Mouse (Mus musculus) midbrain, embryonic 15.5 days (tissue): ENCODE measurements around the gene Kcnmb4. TPM values are rescaled to one million over a fixed set of nuclear protein-coding genes. Genes with fewer than 3 reads are reported as not detected.
A peak's percentile ranks its signal among the peaks of the same experiment; 100 is the strongest.

Experiments
- ATAC-seq: fragments of 200-750 bp; cut with Nextera tagmentation; replicated peaks from 2 replicates; pipeline ENCODE4 v1.8.0; 2017; ENCODE audit warnings: moderate TSS enrichment
- H3K27ac ChIP-seq: fragments of 300-500 bp; sonication (generic); 2 replicates; pipeline ENCODE4 v1.5.1; 2015; ENCODE audit warnings: mild to moderate bottlenecking, inconsistent platforms
- H3K27me3 ChIP-seq: fragments of 300-500 bp; sonication (generic); replicated peaks from 2 replicates; pipeline ENCODE4 v1.6.1; 2015; ENCODE audit warnings: inconsistent platforms
- H3K36me3 ChIP-seq: fragments of 300-500 bp; sonication (generic); replicated peaks from 2 replicates; pipeline ENCODE4 v1.6.1; 2015; ENCODE audit warnings: inconsistent platforms
- H3K4me1 ChIP-seq: fragments of 300-500 bp; sonication (generic); 2 replicates; pipeline ENCODE4 v1.6.1; 2015; ENCODE audit warnings: inconsistent platforms
- H3K4me2 ChIP-seq: fragments of 300-500 bp; sonication (generic); 2 replicates; pipeline ENCODE4 v1.6.1; 2015; ENCODE audit warnings: inconsistent platforms, mild to moderate bottlenecking, moderate library complexity
- H3K4me3 ChIP-seq: fragments of 300-500 bp; sonication (generic); 2 replicates; pipeline ENCODE4 v1.5.1; 2015; ENCODE audit warnings: mild to moderate bottlenecking, inconsistent platforms
- H3K9ac ChIP-seq: fragments of 300-500 bp; sonication (generic); 2 replicates; pipeline ENCODE4 v1.6.1; 2015; ENCODE audit warnings: mild to moderate bottlenecking, inconsistent platforms
- H3K9me3 ChIP-seq: fragments of 300-500 bp; sonication (generic); 2 replicates; pipeline ENCODE4 v1.6.1; 2016; ENCODE audit warnings: inconsistent platforms
- WGBS: fragments of 180-500 bp; shearing (Covaris S2); methylation state at CpG from one replicate; pipeline ENCODE4 v1.1.7; 2015; ENCODE audit warnings: mixed read lengths; 5-methylcytosine and 5-hydroxymethylcytosine counted together
- polyA plus RNA-seq: library from polyadenylated mRNA; unstranded; fragments of >200 nt; fragmentation: Nextera tagmentation; extraction: Ambion mirVana; gene quantifications from 2 replicates; pipeline ENCODE4 v1.2.1, GENCODE M21; 2015

Gene Kcnmb4
- 17.1 and 20.3 TPM in 2 replicates for polyA plus RNA-seq

DNA sequence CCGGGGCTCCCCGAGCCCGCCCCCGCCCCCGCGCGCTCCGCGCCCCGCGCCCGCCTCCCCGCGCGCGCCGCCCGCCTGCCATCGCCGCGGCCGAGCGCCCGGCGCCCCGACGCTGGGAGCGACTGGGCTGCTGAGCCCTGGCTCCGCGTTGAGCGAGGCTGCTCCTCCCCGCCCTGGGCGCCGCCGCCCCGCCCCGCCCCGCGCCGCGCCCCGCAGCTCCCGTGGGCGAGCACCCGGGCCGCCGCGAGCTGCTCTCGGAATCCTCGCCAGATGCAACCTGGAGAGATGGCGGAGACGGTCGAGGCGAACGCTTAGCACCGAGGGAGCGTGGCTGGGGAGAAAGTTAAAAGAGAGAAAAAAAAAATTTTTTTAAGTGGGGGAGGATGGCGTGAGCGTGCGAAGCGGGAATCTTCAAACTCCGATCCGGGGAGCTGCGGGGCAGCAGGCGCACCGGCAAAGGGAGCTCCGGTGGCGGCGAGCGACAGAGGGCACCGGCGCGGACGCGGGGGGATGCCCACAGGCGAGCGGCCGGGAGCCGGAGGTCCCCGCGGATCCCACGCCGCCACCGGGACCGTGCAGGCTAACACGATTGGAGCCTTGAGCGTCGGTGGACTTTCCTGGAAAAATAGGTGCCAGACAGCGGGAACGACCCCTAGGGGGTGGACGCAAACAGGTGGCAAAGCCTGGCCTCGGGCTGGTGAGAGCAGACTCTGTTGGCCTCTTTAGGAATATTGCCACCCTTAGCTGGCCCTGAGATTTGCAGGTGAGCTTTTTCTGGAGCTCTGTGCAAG, at the start of gene Kcnmb4:
Gene Kcnmb4 (minus strand): TSS at position 120 of the 791 bp plus-strand sequence.
- peak; percentile 90 for ATAC-seq
- no peaks in the 10 kb centered on the region for H3K36me3 ChIP-seq
- peak within 1 kb of the TSS; percentile 83 for H3K4me3 ChIP-seq

DNA sequence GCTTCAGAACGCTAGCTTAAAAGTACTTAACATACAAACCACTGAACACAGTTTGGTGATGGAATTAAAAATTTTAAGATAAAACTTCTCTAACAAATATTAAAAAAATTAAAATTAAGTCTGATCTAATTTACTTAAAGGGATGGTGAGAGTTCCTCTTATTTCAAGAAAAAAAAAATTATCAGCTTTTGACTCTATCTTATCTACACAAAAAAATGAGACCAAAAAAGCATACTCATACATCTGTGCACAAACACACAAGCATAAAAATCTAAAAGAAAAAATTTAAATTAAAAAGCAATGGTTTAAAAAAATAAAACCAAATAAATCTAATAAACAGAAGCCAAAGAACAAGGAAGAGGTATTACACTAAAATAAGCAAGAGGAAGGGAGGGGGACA, 45.9 kb upstream of the Kcnmb4 start:
- Histone ChIP-seq H3K36me3 (no peaks in the 10 kb centered on the region), H3K9ac (no peak overlapping the region), H3K4me2 (no peak overlapping the region), H3K4me1 (peaks cover 2% of the 10 kb centered on the region; the same call in 1 of the 2 replicates), H3K9me3 (no peaks in the 10 kb centered on the region), H3K4me3 (no peak overlapping the region), H3K27ac (no peak overlapping the region), H3K27me3 (no peaks in the 10 kb centered on the region)
- no peak for ATAC-seq
- 95% methylated on average over 1 of the region's 1 CpGs for WGBS

More for the DNA sequence above, at the start of gene Kcnmb4:
- H3K9me3 ChIP-seq, result no peaks in the 10 kb centered on the region
- under 1% methylated on average over 67 of the region's 92 CpGs for WGBS
- H3K4me1 ChIP-seq, result peaks cover 36% of the 10 kb centered on the region
- H3K9ac ChIP-seq, result peak within 1 kb of the TSS; percentile 70
- peak within 1 kb of the TSS; percentile 87 for H3K27ac ChIP-seq
- H3K4me2 ChIP-seq, result peak within 1 kb of the TSS; percentile 87
- no peaks in the 10 kb centered on the region for H3K27me3 ChIP-seq

DNA sequence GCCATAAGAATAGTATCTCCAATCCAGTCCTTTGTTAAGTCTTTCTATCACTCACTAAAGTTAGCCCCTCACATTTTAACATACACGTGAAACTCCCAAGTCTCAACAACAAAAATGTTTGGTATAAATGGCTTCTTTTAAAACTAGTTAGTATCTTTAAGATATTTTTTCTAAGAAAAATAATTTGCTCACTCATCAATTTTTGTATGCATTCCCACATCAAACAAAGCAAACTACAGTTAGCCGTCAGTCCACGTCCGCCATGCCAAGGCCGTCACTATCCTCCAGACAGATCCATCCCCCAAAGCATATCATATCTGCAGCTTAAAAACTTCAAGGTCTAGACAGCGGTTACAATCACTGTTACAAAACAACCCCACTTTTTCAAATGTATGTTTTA, 41.9 kb upstream of the Kcnmb4 start:
- Histone ChIP-seq H3K4me3 (no peak overlapping the region), H3K27ac (no peak overlapping the region), H3K4me2 (no peak overlapping the region), H3K4me1 (peaks cover 2% of the 10 kb centered on the region; the same call in 1 of the 2 replicates), H3K9me3 (no peaks in the 10 kb centered on the region), H3K27me3 (no peaks in the 10 kb centered on the region), H3K36me3 (no peaks in the 10 kb centered on the region), H3K9ac (no peak overlapping the region)
- ATAC-seq, result no peak
- WGBS, result 85% methylated on average over 6 of the region's 6 CpGs

DNA sequence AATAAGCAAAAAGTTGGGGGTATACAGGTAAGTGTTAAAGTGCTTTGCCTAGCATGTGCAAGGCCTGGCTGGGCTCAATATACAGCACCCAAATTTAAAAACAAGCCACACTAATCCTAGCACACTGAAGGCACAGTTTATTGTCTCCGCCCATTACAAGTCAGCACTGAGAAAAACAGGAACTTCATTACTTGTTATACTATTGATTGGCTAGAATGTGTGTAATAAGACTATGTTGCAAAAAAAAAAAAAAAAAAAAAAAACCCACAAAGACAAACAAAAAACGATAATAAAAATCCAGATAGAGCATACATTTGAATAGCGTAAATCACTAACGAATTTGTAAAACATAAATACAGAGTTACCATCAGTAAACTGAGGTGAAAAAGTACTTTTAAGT, 41.5 kb upstream of the Kcnmb4 start:
- Histone ChIP-seq H3K9me3 (no peaks in the 10 kb centered on the region), H3K27me3 (no peaks in the 10 kb centered on the region), H3K9ac (no peak overlapping the region), H3K36me3 (no peaks in the 10 kb centered on the region), H3K4me3 (no peak overlapping the region), H3K4me2 (no peak overlapping the region), H3K4me1 (peaks cover 2% of the 10 kb centered on the region; the same call in 1 of the 2 replicates), H3K27ac (no peak overlapping the region)
- ATAC-seq, result no peak
- 95% methylated on average over 4 of the region's 4 CpGs for WGBS

DNA sequence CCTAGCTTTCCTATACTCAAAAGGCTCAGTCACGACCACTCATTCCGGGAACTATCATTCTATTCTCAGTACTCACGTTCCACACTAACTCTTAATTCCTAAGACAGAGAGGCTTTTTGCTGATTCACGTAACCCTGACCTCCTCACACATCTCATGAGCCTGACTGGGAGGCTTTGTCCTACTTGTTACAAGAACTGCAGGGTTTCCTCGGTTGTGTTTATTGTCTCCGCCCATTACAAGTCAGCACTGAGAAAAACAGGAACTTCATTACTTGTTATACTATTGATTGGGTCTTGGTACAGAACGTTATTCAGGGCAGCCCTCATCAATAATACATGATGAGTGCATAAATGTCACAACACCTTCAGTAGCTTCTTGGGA, 39.6 kb upstream of the Kcnmb4 start:
- Histone ChIP-seq H3K9ac (no peak overlapping the region), H3K4me3 (no peak overlapping the region), H3K4me1 (no peaks in the 10 kb centered on the region), H3K4me2 (no peak overlapping the region), H3K36me3 (no peaks in the 10 kb centered on the region), H3K27me3 (no peaks in the 10 kb centered on the region), H3K9me3 (no peaks in the 10 kb centered on the region), H3K27ac (no peak overlapping the region)
- no peak for ATAC-seq
- WGBS, result 52% methylated on average over 7 of the region's 7 CpGs

DNA sequence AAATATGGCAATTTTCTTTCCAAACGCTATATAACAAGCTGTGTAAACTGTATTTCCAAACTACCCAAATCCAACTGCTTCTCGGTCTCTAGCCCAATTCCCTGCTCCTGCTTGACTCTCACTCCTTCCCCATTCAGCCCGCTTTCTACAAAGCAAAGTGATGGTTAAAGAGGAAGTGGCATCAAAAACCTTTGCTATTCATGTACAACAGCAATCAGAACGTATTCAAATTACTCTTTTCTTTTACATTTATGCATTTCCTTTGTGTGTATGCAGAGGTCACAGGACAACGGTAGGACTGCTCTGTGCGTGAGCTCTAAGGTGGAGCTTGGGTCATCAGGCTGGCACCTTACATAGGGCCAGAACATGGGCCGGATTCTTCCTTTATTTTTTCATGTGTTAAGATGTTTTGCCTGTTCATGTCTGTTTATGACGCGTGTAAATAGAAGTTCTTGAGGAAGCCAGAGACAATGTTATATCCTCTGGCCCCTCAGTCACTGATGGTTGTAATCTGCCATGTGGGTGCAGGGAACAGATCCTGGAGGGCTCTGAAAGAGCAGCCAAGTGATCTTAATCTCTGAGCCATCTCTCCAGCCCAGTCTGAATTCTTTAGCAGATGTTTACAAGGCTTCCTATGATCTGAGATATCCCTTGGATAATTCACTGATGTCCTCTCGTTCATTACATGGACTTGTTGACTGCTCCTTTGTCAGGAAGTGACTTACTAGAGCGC, 39.0 kb upstream of the Kcnmb4 start:
- Histone ChIP-seq H3K4me2 (no peak overlapping the region), H3K4me1 (no peaks in the 10 kb centered on the region), H3K4me3 (no peak overlapping the region), H3K9me3 (no peaks in the 10 kb centered on the region), H3K9ac (no peak overlapping the region), H3K27me3 (no peaks in the 10 kb centered on the region), H3K27ac (no peak overlapping the region), H3K36me3 (no peaks in the 10 kb centered on the region)
- WGBS, result 87% methylated on average over 11 of the region's 11 CpGs
- ATAC-seq, result no peak

DNA sequence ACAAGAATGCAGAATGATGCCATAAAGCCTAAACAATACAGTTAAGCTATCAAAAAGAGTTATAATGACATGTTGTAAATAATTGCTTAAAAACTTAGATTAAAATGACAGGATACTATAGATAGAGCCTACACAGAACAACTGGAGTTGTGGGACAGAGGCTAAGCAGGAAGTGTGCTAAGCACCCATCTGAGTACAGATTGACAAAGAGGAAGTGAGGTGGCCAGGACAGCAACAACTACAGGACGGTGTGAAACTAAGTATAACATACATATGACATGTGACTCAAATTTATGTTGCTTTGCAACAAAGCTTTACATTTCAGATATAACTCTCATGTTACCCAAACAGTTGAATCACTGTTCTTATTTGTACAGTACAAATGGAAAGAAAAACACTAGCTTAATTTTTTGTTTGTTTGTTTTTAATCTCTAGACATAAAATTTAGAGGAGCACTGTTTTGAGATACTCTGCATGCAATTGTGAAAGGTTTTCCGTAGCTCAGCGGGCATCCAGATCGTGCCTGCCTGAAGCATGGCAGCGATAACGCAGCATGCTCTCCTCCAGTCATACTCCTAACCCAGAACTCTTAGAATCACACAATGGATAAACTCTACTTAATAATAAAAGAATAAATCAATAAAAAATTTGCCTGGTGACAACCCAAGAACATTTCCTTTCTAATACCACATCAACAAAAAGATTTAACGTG, 31.8 kb upstream of the Kcnmb4 start:
- no peak overlapping the region for H3K27ac ChIP-seq
- H3K9me3 ChIP-seq, result no peaks in the 10 kb centered on the region
- H3K36me3 ChIP-seq, result no peaks in the 10 kb centered on the region
- no peak overlapping the region for H3K4me2 ChIP-seq
- H3K4me3 ChIP-seq, result no peak overlapping the region
- ATAC-seq, result no peak
- H3K9ac ChIP-seq, result no peak overlapping the region
- H3K27me3 ChIP-seq, result no peaks in the 10 kb centered on the region
- WGBS, result 91% methylated on average over 7 of the region's 7 CpGs
- H3K4me1 ChIP-seq, result no peaks in the 10 kb centered on the region

DNA sequence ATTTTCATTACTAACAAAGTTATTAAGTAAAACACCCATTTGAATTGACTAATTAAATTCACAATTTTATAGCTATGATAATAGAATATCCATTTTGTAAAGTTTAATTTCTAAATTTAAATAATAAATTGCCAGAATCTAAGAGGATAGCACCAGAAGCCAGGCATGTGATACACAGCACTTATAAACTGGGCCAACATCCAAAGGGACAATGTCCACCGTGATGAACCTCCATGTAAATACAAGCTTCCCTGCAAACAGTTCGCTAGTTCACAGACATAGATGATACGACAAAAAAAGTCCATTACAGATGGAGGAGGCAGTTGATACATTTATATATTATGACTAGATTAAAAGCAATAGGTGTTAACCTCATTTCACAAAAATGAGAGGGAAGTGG, 19.1 kb upstream of the Kcnmb4 start:
- Histone ChIP-seq H3K27ac (no peak overlapping the region), H3K36me3 (peaks cover 3% of the 10 kb centered on the region; the same call in 1 of the 2 replicates), H3K4me3 (no peak overlapping the region), H3K4me2 (no peak overlapping the region), H3K9me3 (no peaks in the 10 kb centered on the region), H3K9ac (no peak overlapping the region), H3K4me1 (no peaks in the 10 kb centered on the region), H3K27me3 (no peaks in the 10 kb centered on the region)
- ATAC-seq, result no peak
- WGBS, result 88% methylated on average over 3 of the region's 3 CpGs

DNA sequence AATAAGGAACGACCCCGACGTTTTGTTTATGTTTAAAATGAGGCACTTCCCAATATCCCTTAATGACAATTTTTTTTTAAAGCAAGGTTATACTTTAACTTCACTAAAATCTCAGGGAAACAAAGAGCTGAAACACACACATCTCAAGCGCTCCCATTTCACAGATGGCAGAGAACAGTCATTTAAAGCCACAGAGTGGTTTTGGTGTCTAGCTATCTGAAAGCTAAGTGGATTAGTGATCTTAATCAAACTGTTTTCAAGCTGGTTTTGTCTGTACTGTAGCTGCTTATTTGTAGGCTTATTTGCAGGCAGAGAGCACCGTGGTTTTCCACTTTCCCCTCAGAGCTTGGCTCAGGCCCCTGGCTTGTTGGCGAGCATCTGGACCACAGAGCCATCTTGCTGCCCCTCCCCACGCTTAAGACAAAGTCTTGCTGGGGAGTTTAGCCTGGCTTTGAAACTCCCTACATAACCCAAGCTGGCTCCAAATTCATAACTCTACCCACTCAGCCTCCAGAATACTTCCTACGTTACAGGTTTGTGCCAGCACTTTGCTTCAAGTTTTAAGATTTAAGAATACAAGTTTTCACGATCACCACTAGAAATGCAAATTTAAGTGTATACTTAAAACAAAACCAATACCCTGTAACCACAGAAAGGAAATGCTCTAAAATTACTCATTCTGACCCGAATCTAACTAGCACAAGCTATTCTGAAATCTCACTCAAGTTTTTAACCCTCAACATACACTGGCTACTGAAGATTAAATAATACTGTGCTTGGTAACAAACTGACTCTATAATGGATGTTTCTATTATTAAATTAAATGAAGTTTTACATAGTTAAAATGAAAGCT, 13.4 kb upstream of the Kcnmb4 start:
- H3K36me3 ChIP-seq, result peaks cover 25% of the 10 kb centered on the region
- no peak overlapping the region for H3K4me3 ChIP-seq
- H3K27me3 ChIP-seq, result no peaks in the 10 kb centered on the region
- WGBS, result 85% methylated on average over 10 of the region's 10 CpGs
- H3K27ac ChIP-seq, result no peak overlapping the region
- H3K4me1 ChIP-seq, result no peaks in the 10 kb centered on the region
- H3K9me3 ChIP-seq, result no peaks in the 10 kb centered on the region
- no peak overlapping the region for H3K4me2 ChIP-seq
- no peak overlapping the region for H3K9ac ChIP-seq
- no peak for ATAC-seq

DNA sequence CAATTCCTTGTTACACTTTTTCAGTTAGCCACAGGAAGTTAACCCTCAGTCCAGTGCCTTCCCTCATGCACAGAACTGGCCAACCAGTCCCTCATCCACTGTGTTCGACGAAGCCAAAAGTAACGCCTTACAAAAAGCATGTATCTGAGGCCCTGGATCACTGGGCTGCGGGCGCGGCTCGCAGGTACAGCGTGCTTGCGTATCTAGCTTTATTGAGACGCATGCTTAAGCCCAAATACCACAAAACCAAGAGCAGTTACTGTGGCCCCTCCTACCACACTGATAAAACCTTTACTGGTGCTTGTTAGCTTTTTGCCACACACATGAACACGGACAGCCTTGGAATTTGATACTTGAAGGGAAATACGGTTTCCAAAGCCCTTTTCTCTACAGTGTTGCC, 8.2 kb upstream of the Kcnmb4 start:
- Histone ChIP-seq H3K9ac (no peak overlapping the region), H3K27ac (no peak overlapping the region), H3K27me3 (no peaks in the 10 kb centered on the region), H3K4me3 (no peak overlapping the region), H3K4me1 (no peaks in the 10 kb centered on the region), H3K9me3 (no peaks in the 10 kb centered on the region), H3K36me3 (peaks cover 25% of the 10 kb centered on the region), H3K4me2 (no peak overlapping the region)
- no peak for ATAC-seq
- 92% methylated on average over 12 of the region's 12 CpGs for WGBS

DNA sequence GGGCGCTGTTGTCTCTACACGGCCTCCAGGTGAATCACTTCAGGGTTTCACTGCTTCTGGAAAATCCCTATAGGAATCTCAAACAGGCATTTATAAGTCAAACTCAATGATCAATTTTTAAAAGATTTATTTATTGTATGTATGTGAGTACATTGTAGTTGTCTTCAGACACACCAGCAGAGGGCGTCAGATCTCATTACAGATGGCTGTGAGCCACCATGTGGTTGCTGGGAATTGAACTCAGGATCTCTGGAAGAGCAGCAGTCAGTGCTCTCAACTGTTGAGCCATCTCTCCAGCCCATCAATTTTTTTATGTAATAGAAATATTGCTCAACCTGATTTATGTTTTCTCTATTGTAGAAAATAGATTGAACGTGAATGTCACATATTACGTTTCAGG, 7.3 kb upstream of the Kcnmb4 start:
- Histone ChIP-seq H3K4me2 (no peak overlapping the region), H3K27me3 (no peaks in the 10 kb centered on the region), H3K27ac (no peak overlapping the region), H3K4me3 (no peak overlapping the region), H3K9me3 (no peaks in the 10 kb centered on the region), H3K9ac (no peak overlapping the region), H3K36me3 (peaks cover 20% of the 10 kb centered on the region), H3K4me1 (no peaks in the 10 kb centered on the region)
- ATAC-seq, result no peak
- 92% methylated on average over 5 of the region's 5 CpGs for WGBS
